Mouse (Mus musculus) testis, adult 2 months (tissue): ENCODE measurements around the gene Adamts15. TPM values are rescaled to one million over a fixed set of nuclear protein-coding genes. Genes with fewer than 3 reads are reported as not detected.

Experiments used
- H3K27ac ChIP-seq: fragments of 200-500 bp; 2 replicates; pipeline ENCODE4 v1.5.1; 2012; ENCODE audit warnings: low read depth, low read length; ENCODE audit not compliant: control insufficient read depth, insufficient read depth
- H3K27me3 ChIP-seq: fragments of 200-500 bp; 2 replicates; pipeline ENCODE4 v1.6.1; 2012; ENCODE audit warnings: mild to moderate bottlenecking, low read length, moderate library complexity; ENCODE audit not compliant: control insufficient read depth, insufficient read depth
- H3K36me3 ChIP-seq: fragments of 200-500 bp; 2 replicates; pipeline ENCODE4 v1.6.1; 2012; ENCODE audit warnings: mild to moderate bottlenecking, low read length; ENCODE audit not compliant: control insufficient read depth, insufficient read depth
- H3K4me1 ChIP-seq: fragments of 200-500 bp; 2 replicates; pipeline ENCODE4 v1.6.1; 2012; ENCODE audit warnings: low read length; ENCODE audit not compliant: control insufficient read depth, insufficient read depth
- H3K4me3 ChIP-seq: fragments of 200-500 bp; 2 replicates; pipeline ENCODE4 v1.5.1; 2012; ENCODE audit warnings: low read depth, mild to moderate bottlenecking, low read length, moderate library complexity, mixed read lengths; ENCODE audit not compliant: control insufficient read depth
- CTCF ChIP-seq: fragments of 200-500 bp; IDR thresholded peaks from 2 replicates; pipeline ENCODE4 v1.5.1; 2012; ENCODE audit warnings: low read depth, mild to moderate bottlenecking, inconsistent platforms, low read length, moderate library complexity; ENCODE audit not compliant: control insufficient read depth, insufficient read depth, insufficient replicate concordance
- POLR2A ChIP-seq: fragments of 200-500 bp; IDR thresholded peaks from 2 replicates; pipeline ENCODE4 v1.6.1; 2012; ENCODE audit warnings: low read depth, mild to moderate bottlenecking, inconsistent platforms, low read length, moderate library complexity; ENCODE audit not compliant: control insufficient read depth
- polyA plus RNA-seq: library from polyadenylated mRNA; depleted of rRNA; stranded (reverse); fragments of >200 nt; gene quantifications from 2 replicates; pipeline ENCODE4 v1.2.3, GENCODE M21; 2012

Adamts15 gene
- polyA plus RNA-seq, 1 experiment, result 0.58 TPM

- TF ChIP-seq CTCF, result no peak
- no peak for TF ChIP-seq POLR2A
- no peaks in the 10 kb centered on the region for H3K27me3 ChIP-seq
- no peaks in the 10 kb centered on the region for H3K36me3 ChIP-seq
- no peaks in the 10 kb centered on the region for H3K4me1 ChIP-seq
- H3K27ac ChIP-seq, result no peak overlapping the region
- no peak overlapping the region for H3K4me3 ChIP-seq
These were observed 33.0 kb upstream of the Adamts15 start for GRCm38 (mm10) chr9:30955246-30955645.

GRCm38 (mm10) chr9:30953287-30953686 is 31.0 kb upstream of the Adamts15 start:
- H3K4me1 ChIP-seq, result no peaks in the 10 kb centered on the region
- H3K4me3 ChIP-seq, result no peak overlapping the region
- no peaks in the 10 kb centered on the region for H3K27me3 ChIP-seq
- H3K27ac ChIP-seq, result no peak overlapping the region
- no peaks in the 10 kb centered on the region for H3K36me3 ChIP-seq
- TF ChIP-seq CTCF (no peak), POLR2A (no peak)

GRCm38 (mm10) chr9:30951461-30951860 is 29.2 kb upstream of the Adamts15 start:
- H3K27me3 ChIP-seq, result no peaks in the 10 kb centered on the region
- no peaks in the 10 kb centered on the region for H3K36me3 ChIP-seq
- no peaks in the 10 kb centered on the region for H3K4me1 ChIP-seq
- no peak overlapping the region for H3K27ac ChIP-seq
- TF ChIP-seq CTCF, result no peak
- TF ChIP-seq POLR2A, result no peak
- no peak overlapping the region for H3K4me3 ChIP-seq

- no peak overlapping the region for H3K27ac ChIP-seq
These were observed 28.3 kb upstream of the Adamts15 start for GRCm38 (mm10) chr9:30950592-30950991.

GRCm38 (mm10) chr9:30949971-30950370 is 27.7 kb upstream of the Adamts15 start:
- Histone ChIP-seq H3K4me1 (no peaks in the 10 kb centered on the region), H3K27ac (no peak overlapping the region)

More at GRCm38 (mm10) chr9:30950592-30950991, 28.3 kb upstream of the Adamts15 start:
- Histone ChIP-seq H3K36me3 (no peaks in the 10 kb centered on the region), H3K4me1 (no peaks in the 10 kb centered on the region), H3K4me3 (no peak overlapping the region), H3K27me3 (no peaks in the 10 kb centered on the region)
- TF ChIP-seq POLR2A (no peak), CTCF (no peak)

GRCm38 (mm10) chr9:30949422-30949821 is 27.2 kb upstream of the Adamts15 start:
- H3K36me3 ChIP-seq, result no peaks in the 10 kb centered on the region
- no peak overlapping the region for H3K4me3 ChIP-seq
- TF ChIP-seq POLR2A (no peak), CTCF (no peak)
- H3K27me3 ChIP-seq, result no peaks in the 10 kb centered on the region
- no peak overlapping the region for H3K27ac ChIP-seq
- H3K4me1 ChIP-seq, result no peaks in the 10 kb centered on the region

More at GRCm38 (mm10) chr9:30949971-30950370, 27.7 kb upstream of the Adamts15 start:
- Histone ChIP-seq H3K36me3 (no peaks in the 10 kb centered on the region), H3K4me3 (no peak overlapping the region), H3K27me3 (no peaks in the 10 kb centered on the region)
- TF ChIP-seq POLR2A (no peak), CTCF (no peak)

GRCm38 (mm10) chr9:30945276-30945675 is 23.0 kb upstream of the Adamts15 start:
- no peaks in the 10 kb centered on the region for H3K27me3 ChIP-seq
- no peak overlapping the region for H3K4me3 ChIP-seq
- H3K27ac ChIP-seq, result no peak overlapping the region
- H3K36me3 ChIP-seq, result no peaks in the 10 kb centered on the region
- peaks cover 14% of the 10 kb centered on the region for H3K4me1 ChIP-seq
- no peak for TF ChIP-seq POLR2A
- no peak for TF ChIP-seq CTCF

GRCm38 (mm10) chr9:30944234-30944633 is 22.0 kb upstream of the Adamts15 start:
- TF ChIP-seq POLR2A (no peak), CTCF (no peak)
- H3K27me3 ChIP-seq, result no peaks in the 10 kb centered on the region
- no peak overlapping the region for H3K27ac ChIP-seq
- H3K4me3 ChIP-seq, result no peak overlapping the region
- H3K36me3 ChIP-seq, result no peaks in the 10 kb centered on the region
- peaks cover 14% of the 10 kb centered on the region for H3K4me1 ChIP-seq
